Mouse (Mus musculus) cerebellum, adult (tissue): ENCODE data around the gene Gm17651.
A peak's percentile ranks its signal among the peaks of the same experiment; 100 is the strongest.

ENCODE experiments used
- ATAC-seq: cut with Nextera tagmentation; 2 replicates; pipeline ENCODE4 v1.9.2; 2017; ENCODE audit warnings: mild to moderate bottlenecking, moderate library complexity, mixed read lengths; ENCODE audit not compliant: insufficient number of reproducible peaks, low FRiP score, low TSS enrichment

Gm17651 gene

DNA sequence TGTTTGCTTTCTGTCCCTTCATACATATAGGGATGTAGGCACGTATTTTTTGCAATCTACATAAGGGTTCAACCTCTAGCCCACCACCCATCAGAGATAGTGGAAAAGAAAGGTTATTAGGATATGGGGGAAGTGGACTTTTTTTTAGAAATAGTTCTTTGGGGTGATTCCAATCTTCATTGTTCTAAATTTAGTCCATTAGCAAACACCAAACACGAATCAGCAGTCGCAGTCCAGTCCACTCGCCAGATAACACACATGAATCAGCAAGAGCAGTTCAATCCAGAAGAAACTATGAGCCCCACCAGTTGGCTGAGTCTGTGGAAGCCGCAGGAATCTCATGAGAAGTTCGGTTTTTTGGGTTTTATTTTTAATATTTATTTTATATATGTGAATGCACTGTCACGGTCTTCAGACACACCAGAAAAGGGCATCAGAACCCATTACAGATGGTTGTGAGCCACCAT, at the start of gene Gm17651:
Gene Gm17651, minus strand, starts transcription at position 51 of the 467 bp plus-strand sequence.
- ATAC-seq, result no peak

DNA sequence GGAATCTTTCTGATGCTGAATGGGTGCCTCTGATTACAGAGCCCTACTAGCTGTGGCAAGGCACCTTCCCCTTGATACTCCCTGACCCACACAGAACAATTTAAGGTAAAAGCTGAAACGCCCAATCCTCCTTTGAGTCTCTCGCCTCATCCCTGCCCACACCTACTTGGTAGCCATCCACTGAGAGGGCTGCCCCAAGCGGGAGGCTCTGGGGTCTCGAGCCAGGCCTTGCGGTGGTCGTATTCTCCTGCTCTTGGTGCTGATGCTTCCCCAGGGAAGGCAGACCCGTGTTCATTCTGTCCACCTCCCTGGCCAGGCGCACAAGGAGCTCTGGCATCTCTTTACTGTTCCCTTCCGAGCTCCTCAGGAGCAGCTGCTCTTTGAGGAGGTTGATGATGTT, 44.6 kb upstream of the Gm17651 start:
- ATAC-seq, result no peak

DNA sequence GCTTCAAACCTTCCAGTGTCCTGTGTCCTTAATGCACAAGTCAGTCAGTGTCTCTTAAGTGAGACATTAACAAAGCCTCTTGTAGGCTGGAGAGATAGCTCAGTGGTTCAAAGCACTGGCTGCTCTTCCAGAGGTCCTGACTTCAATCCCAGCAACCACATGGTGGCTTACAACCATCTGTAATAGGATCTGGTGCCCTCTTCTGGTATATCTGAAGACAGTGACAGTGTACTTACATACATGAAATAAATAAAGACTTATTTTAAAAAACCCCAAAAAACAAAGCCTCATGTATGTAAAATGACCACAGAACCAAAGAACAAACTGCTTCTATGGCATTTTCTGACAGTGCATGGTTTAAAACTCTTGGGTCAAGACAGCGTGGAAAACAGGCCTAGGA, 41.4 kb upstream of the Gm17651 start:
- no peak for ATAC-seq

DNA sequence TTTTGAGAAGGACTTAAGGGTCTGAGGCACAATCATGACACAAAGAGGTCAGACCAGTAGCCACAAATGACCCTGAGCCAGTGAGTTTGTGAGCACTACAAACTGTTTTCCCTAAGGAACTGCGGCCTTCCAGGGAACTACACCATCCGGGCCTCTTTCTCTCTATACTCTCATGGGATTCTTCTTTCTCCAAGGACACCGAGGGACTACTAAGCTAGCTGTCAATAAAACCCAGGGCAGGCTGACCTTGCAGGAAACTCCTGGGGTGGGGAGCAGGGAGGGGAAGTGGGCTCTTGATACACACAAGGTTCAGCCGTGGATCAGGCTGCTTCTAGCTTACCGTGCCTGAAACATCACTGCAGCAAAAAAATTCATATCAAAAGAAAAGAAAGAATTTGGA, 36.4 kb upstream of the Gm17651 start:
- no peak for ATAC-seq

DNA sequence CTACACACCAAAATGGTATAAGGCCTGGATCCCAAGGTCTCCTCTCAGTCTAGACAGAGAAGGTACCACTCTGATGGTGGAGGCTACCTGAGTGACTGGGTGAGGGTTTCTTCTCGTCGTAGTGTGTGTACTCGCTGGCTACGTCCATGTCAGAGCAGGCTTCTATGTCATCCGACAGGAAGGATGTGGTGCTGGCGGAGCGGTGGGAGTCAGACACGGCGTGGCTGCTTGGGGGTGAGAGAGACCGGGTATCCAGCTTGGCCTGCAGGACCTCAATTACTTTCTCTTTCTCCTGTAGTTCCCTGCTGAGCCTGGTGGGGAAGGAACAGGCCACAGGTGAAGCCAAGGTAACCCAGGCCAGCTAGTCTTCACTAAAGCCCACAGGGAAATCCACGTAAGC, 35.6 kb upstream of the Gm17651 start:
- ATAC-seq, result no peak

DNA sequence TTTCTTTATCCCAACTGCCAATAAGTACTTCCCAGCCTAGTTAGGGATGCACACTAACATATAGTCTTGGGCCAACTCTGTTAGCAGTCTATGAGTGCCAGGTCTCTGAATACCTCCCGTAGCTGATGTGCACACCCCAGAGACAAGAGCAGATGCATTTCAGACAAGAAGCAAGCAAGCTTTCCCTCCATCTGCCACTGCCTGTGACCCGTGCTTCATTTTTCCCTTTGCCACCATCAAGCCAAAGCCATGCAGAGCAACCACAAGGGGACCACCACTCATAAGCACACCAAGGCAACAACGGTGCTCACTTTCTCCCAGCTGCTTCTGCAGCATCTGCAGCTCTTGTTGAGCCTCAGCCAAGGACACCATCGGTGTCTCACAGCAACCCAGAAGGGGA, 32.1 kb upstream of the Gm17651 start:
- ATAC-seq, result no peak

DNA sequence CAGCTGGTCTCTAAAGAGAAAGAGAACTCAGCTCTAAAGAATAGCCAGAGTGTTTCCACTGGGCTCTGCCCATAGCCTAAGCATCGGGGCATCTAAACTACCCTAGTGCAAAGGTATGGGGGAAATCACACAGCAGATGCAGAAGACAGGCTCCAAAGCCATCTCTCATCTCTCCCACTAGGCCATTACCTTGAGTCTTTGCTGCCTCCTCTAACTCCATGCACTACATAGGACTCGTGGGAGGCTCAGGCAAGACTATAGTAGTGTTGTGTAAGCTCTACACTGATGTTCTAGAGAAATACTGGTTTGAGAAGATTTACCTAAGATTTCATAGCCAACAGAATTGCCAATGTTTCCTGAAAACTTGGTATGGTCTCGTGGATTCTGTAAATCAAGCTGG, 31.0 kb upstream of the Gm17651 start:
- no peak for ATAC-seq

DNA sequence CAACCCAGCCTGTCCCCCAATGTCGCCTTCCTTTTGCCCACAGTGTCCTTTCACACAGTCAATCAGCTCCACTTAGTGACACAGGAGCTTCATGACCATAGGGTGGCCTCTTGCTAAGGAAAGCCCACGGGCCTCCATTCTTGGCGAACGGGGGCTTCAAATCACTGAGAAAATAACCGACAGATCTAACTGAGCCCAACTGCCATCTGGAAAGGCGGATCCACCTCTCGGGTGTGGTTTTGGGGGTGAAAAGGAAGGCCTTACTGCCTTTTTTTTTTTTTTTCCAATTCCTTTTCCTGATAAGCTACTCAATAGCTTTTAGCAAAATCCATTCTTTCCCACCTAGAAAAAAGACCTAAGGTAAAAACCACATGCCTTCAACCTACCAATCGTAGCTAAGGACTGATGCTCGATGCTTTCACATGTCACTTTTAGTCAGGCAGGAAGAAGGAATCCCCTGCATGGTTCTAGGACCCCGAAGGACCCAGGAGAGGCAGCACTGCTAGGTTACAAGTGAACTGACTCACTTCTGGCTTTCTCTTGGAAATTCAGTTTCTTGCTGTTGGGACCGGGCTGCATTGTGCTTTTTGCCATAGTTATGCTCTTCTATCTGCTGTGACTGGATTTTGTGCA, 28.1 kb upstream of the Gm17651 start:
- ATAC-seq, result no peak

DNA sequence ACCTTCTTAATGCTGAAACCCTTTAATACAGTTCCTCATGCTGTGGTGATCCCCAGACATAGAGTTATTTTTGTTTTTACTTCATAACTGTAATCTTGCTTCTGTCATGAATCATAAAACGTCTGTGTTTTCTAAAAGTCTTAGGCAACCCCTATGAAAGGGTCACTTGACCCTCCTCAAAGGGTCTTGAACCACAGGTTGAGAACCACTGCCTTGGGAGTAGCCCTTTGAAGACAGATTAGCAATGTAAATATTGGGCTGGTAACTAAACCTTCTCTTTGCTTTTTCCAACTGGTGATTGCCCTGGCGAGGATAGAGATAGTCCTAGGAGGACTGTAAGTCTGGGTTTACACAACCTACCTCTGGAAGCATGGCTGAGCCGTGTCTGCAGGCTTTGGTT, 26.7 kb upstream of the Gm17651 start:
- no peak for ATAC-seq

DNA sequence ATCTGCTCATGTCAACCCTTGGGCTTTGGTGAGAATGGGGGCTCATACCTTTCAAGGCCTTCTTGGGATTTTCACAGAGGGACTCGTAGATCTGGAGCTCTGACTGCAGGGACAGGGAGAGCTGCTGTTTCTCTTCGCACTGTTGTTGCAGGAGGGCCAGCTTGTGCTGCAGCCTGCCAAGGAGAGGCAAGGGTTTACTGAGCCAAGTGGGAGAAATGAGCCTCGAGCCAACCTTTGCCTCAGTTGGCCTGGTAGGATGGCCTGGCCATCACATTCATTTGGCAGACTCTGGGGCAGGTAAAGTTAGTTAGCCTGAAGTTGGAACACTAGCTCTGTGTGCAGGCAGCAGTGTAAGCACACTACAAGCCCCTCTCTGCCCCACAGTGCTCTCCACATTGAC, 24.6 kb upstream of the Gm17651 start:
- no peak for ATAC-seq

DNA sequence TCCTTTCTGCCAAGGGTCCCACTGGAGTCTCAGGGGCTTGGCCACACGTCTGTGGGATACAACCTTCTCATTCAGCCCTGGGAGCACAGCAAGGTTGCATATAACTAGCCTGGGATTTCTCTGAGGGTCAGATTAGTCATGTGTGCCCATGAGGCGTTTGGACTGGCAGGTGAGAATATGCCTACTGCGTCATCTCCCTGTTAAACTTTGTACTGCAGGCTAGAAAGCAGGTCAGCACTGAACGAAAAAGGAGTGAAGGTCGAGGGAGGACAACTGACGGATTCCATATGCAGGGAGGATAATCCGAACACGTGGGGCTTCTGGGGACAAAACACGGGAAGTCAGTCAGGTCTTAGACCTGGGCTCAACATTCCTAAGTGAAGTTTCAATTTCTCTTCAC, 22.8 kb upstream of the Gm17651 start:
- no peak for ATAC-seq

DNA sequence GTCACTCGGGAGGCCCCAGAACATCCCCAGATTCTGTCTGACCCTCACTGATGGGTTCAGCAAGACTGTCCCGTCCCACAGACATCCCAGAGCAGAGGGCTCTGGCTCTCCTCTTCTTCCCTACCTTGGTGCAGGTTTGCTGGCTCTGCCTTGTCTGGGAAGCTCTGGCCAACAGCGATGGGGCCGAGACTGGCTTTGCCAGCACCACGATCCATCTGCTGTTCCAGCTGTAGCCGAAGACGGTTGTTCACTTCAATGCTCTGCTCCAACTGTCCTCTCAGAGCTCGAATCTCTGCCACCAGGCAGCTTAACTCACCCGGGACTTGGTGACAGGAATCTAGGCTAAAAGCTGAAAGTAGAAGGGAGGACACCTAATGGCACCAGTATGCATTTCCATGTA, 22.4 kb upstream of the Gm17651 start:
- ATAC-seq, result no peak

DNA sequence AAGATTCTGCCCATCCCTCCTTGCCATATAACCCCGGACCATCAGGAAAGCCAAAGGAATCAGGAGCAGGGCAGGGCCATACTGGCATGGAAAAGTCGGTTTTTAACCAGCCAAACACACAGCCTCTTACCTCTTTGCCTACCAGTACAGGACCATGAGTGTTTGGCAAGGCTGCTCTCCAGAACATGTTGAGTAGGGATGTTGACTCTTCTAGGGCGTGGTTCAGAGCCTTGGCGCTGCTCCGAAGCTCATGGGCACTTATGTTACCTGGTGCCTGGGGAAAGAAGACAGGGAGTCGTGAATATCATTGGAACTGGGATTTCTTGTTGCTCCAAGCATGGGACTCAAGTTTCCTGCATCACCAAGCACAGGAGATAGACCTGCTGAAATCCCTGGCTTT, 19.3 kb upstream of the Gm17651 start:
- no peak for ATAC-seq

DNA sequence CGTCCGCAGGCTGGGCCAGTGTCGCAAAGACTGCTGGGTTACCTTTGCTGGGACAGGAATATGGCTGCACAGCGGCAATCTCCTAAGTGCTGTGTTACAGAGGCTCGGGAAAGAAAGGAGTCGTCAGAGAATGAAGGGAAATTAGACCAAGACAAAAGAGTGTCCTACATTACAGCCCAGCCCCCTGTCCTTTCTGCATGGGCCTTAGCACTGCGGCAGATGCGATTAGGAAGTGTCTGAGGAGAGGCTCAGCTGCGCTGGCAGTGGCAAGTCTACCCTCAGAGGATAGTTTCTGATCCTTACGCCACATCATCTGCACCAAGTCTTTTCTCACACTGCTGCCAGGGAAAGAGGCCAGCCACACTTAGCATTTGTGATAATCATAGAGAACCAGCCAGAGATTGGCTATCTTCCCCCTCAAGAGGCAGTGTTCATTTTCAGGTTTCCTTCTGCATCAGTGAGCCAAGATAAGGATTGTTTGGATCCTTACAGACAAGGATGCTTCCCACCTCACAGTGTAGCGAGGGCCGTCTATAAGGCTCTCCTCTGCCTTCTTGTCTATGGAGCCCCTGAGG, 17.0 kb upstream of the Gm17651 start:
- no peak for ATAC-seq

DNA sequence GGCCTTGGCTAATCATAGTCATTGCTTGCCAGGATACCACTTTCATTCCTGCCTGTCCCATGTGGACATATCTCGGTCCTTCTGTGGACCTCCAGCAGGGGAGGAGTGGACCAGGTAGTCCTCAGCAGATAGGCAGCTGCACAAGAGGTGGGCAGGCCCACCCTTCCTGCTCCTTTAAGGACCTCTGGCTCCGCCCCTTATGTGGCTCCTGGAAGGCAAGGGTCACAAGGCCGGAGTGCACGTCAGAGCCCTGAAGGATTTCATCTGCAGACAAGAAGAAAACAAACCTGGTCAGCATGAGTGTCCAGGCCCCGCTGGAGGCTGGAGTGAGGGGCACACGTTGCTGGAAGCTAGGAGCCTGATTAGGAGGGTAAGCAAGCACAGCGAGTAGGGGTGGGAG, 16.1 kb upstream of the Gm17651 start:
- ATAC-seq, result no peak

DNA sequence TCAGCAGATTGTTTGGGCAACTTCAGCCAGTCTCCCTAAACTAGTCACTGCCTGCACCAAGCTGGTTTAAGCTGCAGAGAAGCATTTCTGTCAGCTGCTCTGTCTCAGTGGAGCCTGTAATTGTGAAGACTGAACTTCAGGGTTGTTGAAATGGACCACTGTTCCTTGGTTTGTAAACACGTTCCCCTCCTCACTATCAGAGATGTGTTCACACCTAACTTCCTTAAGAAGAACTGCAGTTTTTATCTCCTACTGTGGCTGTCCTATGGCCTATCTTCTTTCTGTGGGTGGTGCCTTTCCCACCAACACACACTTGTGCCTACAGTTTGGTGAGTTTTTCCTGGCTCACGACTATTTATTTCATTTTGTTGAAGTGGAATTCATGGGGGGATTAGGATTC, 14.8 kb upstream of the Gm17651 start:
- ATAC-seq, result no peak

DNA sequence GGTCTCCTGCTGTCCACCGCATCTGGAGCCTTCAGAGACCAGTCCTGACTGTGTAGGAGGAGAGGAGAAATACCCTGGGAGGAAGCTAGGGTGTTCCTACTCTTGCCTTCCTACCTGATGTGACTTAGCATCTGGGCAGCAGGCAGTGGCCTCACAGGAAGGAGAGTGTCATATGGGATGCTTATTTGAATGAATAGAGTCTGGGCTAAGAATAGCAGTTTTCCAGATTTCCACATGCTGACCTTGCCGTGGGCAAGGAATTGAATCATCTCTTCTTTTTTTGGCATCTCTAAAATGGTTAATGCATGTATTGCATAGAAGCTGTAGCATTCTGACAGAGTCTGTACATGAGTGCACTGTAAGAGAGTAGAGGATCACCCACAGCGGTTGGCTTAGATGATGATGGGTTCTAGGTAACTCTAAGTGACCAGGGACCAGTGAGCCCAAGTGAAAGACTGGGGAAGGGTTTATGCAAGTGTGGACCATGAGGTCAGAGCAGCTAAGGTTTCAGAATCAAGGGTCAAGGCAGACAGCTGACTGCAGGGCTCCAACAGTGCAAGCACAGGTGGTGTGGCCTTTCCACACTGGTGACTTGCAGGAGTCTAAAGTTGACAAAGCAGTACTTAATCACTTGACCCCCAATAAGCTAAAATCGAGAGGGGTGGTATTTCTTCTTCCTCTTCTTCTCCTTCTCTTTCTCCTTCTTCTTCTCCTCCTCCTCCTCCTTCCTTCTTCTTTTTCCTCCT, 12.1 kb upstream of the Gm17651 start:
- no peak for ATAC-seq

DNA sequence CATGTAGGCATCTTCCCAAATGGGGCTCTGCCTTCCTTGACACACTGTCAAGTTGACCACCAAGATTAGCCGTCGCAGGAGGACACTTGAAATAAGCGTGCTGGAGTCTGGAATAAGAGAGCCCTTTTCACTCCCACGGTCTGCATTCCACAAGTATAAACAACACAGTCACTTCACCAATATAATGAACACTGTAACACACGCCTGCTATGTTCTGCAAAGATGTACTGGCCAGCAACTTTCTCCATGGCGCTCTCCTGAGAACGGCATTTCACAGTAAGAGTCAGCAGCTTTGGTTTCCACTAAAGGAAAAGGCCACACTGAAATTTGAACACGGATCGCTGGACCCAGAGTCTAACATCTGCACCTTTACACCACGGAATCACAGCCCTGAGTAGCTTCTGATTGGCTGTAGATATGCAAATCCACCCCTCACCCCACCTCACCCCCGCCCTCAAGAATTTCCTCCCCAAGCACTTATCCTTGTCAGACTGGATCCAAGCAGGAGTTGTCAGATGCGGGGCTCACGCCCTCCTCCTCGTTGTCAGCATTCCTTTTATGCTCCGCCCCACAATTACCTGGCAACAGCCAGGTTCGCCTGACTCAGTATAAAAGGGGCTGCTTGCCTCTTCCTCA, 9.2 kb upstream of the Gm17651 start:
- no peak for ATAC-seq

DNA sequence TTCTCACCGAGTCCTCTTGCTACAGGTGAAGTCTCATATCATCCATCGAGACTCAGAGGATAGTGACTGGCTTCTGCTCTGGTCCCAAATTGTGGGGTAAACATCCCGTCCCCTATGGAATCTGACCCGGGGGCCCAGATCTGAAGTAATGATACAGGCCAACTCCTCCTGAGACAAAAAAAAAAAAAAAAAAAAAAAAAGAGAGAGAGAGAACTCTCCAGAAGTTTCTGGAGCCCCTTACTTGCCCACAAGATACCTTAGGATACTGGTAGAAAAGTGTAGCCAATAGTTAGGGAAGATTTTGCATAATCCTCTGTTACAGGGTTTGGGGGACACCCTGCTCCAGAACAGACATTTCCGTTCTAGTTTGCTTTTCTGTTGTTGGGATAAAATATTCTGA, 8.1 kb upstream of the Gm17651 start:
- no peak for ATAC-seq

DNA sequence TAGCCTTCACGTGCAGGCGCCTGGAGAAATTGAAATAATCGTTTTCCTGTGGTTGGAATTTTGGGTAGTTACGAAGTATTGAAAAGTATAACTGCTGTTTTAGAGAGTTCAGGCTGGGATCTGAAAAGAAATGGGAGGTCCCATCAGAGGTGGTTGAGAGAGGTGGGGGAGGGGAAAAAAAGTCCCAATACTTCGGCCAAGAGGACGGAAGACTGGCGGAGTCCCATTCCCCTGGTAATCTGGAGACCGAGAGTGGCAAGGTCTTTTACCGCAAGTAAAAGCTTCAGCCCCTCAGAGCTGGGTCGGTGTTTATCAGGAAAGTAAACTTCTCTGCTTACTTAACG, 7.6 kb upstream of the Gm17651 start:
- no peak for ATAC-seq

DNA sequence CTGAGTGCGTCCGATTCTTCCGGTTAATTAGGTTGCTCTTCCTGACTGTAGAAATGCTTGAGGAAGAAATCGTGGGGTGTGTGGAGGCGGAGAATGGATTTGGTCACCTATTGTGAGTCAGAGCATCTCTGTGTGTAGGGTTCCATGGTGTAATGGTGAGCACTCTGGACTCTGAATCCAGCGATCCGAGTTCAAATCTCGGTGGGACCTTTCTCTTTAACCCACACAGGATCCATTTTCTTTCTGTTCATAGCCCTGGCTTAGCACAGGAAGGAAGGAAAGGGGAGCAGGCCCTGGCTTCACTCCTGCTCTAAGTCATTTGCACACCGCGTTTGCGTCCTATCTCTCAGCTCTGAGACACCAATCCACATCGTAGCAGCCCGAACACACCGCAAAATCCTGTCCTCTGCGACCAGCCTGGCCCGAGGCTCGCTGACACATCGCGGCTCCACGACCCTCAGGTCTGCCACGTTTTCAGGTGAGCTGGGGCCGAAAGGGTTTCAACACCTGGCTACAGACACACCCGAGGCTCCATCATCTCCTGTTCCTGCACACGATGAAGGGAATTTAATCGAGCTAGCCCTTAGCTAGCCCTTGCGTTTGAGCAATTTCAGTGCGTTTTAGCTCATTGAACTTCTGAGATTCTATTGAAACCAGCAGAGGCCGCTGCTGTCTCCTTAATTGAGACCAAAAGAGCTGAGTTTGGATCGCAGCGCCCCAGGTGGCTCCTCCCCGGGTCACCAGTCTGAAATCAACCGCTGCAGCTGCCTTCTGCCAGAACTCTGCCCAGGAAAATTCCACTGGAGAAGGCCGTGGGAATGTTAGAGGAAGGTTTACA, 7.0 kb upstream of the Gm17651 start:
- 0 out of 2 replicates have a peak, but pooled peaks have one; percentile 23 for ATAC-seq
